In the genomic region with DNA sequence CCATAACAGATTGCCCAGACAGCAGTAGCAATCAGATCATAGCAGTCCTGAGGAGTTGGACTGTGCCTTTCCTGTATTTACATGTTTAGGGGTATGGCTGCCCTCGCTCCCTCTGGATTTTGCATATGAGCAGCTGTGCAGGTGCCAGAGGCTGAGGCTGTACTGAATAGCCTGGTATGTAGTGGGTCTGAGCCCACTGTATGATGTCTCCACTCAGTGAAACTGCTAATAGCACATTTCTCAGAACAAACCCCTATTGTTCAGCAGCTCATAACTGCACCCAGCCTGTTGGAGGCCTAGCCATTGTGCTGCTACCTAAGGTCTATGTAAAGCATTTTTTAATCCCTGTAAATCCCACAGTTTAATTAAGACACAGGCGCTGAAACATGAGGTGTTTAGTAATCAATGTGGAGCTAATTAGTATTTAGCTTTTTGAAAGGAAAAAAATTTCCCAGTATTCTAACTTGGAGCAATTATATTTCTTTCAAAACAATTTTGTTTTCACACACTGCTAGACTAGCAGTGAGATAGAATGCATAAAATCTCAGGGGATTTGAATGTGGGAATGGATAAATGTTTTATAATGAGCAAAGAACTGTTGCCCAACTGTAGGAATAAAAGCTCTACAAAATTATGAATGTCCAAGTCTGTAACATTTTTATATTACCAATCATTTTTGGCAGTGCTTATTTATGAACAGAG, we compare ENCODE assay signal across 10 mouse cellular contexts.
DNase-seq lines count a peak whose midpoint lies in the region; ATAC-seq lines count a peak whose summit lies in the region.
"Had no signal": no experiment of that assay in that cellular context is flagged by ENCODE, and none has a peak within 500 bp of the region (broad histone marks: within the 10 kb centered on the region; RNA-seq: fewer than 3 reads in every experiment).

No protein-coding gene starts in this region.

- H3K27me3 ChIP-seq in embryonic facial prominence, embryonic 12.5 days = no peaks in the 10 kb centered on the region
- H3K27me3 ChIP-seq in embryonic facial prominence, embryonic 10.5 days (replicated peaks; ENCODE audit: low read depth, poor library complexity, severe bottlenecking) = no peaks in the 10 kb centered on the region
- no peaks in the 10 kb centered on the region for H3K27me3 ChIP-seq in forebrain, embryonic 16.5 days (replicated peaks; ENCODE audit: control insufficient read depth, insufficient read depth, low read length)
- H3K27me3 ChIP-seq in midbrain, embryonic 14.5 days (ENCODE audit: control insufficient read depth, insufficient read depth, low read length) = no peaks in the 10 kb centered on the region

- H3K9ac ChIP-seq in embryonic facial prominence, embryonic 12.5 days = no peak overlapping the region
- H3K9ac ChIP-seq in forebrain, embryonic 16.5 days (replicated peaks; ENCODE audit: low read depth, low read length) = no peak overlapping the region
- H3K9ac ChIP-seq in midbrain, embryonic 14.5 days (replicated peaks; ENCODE audit: low read length) = no peak overlapping the region

- H3K27ac ChIP-seq in embryonic facial prominence, embryonic 12.5 days = no peak overlapping the region
- no peak overlapping the region for H3K27ac ChIP-seq in embryonic facial prominence, embryonic 10.5 days (replicated peaks)
- peak overlapping the region; percentile 35; the same call in 1 of the 2 replicates for H3K27ac ChIP-seq in forebrain, embryonic 16.5 days (ENCODE audit: low read length)
- H3K27ac ChIP-seq in midbrain, embryonic 14.5 days (replicated peaks; ENCODE audit: low read depth, low read length) = peak overlapping the region; percentile 41; the same call in 1 of the 2 replicates

- H3K4me3 ChIP-seq in embryonic facial prominence, embryonic 12.5 days = no peak overlapping the region
- no peak overlapping the region for H3K4me3 ChIP-seq in embryonic facial prominence, embryonic 10.5 days
- H3K4me3 ChIP-seq in forebrain, embryonic 16.5 days (replicated peaks; ENCODE audit: low read length) = no peak overlapping the region
- H3K4me3 ChIP-seq in midbrain, embryonic 14.5 days (replicated peaks; ENCODE audit: low read depth, low read length) = no peak overlapping the region

- DNase-seq in embryonic facial prominence, embryonic 10.5 days (ENCODE audit: low spot score) = no peak
- peak; percentile 40 for DNase-seq in brain, adult 2 months (ENCODE audit: low read depth, low spot score)
- DNase-seq in midbrain, embryonic 14.5 days = peak; percentile 40
- no peak for DNase-seq in T-cell, adult 2 months (ENCODE audit: low spot score)
- DNase-seq in left cerebral cortex, postnatal 14 days (ENCODE audit: low spot score in 2 of 2) = no peak
- DNase-seq: cerebellum, adult 11 months; thymus, postnatal 36 days had no signal

- peak; percentile 41; the same call in 1 of the 2 replicates for ATAC-seq in embryonic facial prominence, embryonic 12.5 days (ENCODE audit: insufficient number of reproducible peaks, insufficient read depth, low FRiP score, low TSS enrichment)
- ATAC-seq in forebrain, embryonic 16.5 days = peak; percentile 86
- peak; percentile 71 for ATAC-seq in midbrain, embryonic 14.5 days (ENCODE audit: low FRiP score, low TSS enrichment)
- ATAC-seq in erythroid progenitor cell, adult 5-6 weeks (replicated peaks; ENCODE audit: low FRiP score, poor library complexity, severe bottlenecking) = no peak

- no peaks in the 10 kb centered on the region for H3K4me1 ChIP-seq in embryonic facial prominence, embryonic 12.5 days
- peaks cover 2% of the 10 kb centered on the region; the same call in 1 of the 2 replicates for H3K4me1 ChIP-seq in embryonic facial prominence, embryonic 10.5 days
- peaks cover 10% of the 10 kb centered on the region for H3K4me1 ChIP-seq in forebrain, embryonic 16.5 days (replicated peaks; ENCODE audit: control insufficient read depth, insufficient read depth, low read length)
- H3K4me1 ChIP-seq in midbrain, embryonic 14.5 days (ENCODE audit: control insufficient read depth, insufficient read depth, low read length) = peaks cover 4% of the 10 kb centered on the region

- no peaks in the 10 kb centered on the region for H3K9me3 ChIP-seq in embryonic facial prominence, embryonic 12.5 days
- no peaks in the 10 kb centered on the region for H3K9me3 ChIP-seq in embryonic facial prominence, embryonic 10.5 days
- H3K9me3 ChIP-seq in forebrain, embryonic 16.5 days (ENCODE audit: control insufficient read depth, low read length) = no peaks in the 10 kb centered on the region
- H3K9me3 ChIP-seq in midbrain, embryonic 14.5 days (ENCODE audit: control insufficient read depth, low read length) = no peaks in the 10 kb centered on the region

- H3K4me2 ChIP-seq in embryonic facial prominence, embryonic 12.5 days (replicated peaks) = no peak overlapping the region
- H3K4me2 ChIP-seq in forebrain, embryonic 16.5 days (ENCODE audit: low read length) = no peak overlapping the region
- H3K4me2 ChIP-seq in midbrain, embryonic 14.5 days (ENCODE audit: low read length) = no peak overlapping the region

- intact Hi-C loops in left cerebral cortex, postnatal 14 days (cut with DNase I) = no loop called here

- WGBS in embryonic facial prominence, embryonic 12.5 days = 76% methylated on average over 2 of the region's 2 CpGs
- 71% methylated on average over 2 of the region's 2 CpGs for WGBS in embryonic facial prominence, embryonic 10.5 days
- 10% methylated on average over 2 of the region's 2 CpGs for WGBS in forebrain, embryonic 16.5 days
- WGBS in midbrain, embryonic 14.5 days = 40% methylated on average over 2 of the region's 2 CpGs

- H3K36me3 ChIP-seq in embryonic facial prominence, embryonic 12.5 days = no peaks in the 10 kb centered on the region
- no peaks in the 10 kb centered on the region for H3K36me3 ChIP-seq in embryonic facial prominence, embryonic 10.5 days (replicated peaks)
- no peaks in the 10 kb centered on the region for H3K36me3 ChIP-seq in forebrain, embryonic 16.5 days (ENCODE audit: control insufficient read depth, insufficient read depth)
- H3K36me3 ChIP-seq in midbrain, embryonic 14.5 days (ENCODE audit: control insufficient read depth, insufficient read depth, low read length) = no peaks in the 10 kb centered on the region

Comparison
In these comparisons a context has a peak if more than half of its experiments do, and no peak if none do; other contexts are left out.
1. H3K27ac ChIP-seq: peak in forebrain, embryonic 16.5 days (single experiment) and midbrain, embryonic 14.5 days (single experiment); none in embryonic facial prominence, embryonic 12.5 days (single experiment) and embryonic facial prominence, embryonic 10.5 days (single experiment).
2. DNase-seq: peak in brain, adult 2 months (single experiment) and midbrain, embryonic 14.5 days (single experiment); none in embryonic facial prominence, embryonic 10.5 days (single experiment), T-cell, adult 2 months (single experiment) and left cerebral cortex, postnatal 14 days (0 of 2).